Mouse (Mus musculus): ENCODE data around the gene Tagln2. TPM values are rescaled to one million over a fixed set of nuclear protein-coding genes. Genes with fewer than 3 reads are reported as not detected.
A peak's percentile ranks its signal among the peaks of the same experiment; 100 is the strongest.

Tagln2 gene
- total RNA-seq, 1 experiment, result 131 TPM

GRCm38 (mm10) chr1:172532551-172532950 lies 32.7 kb downstream of the Tagln2 start:
- H3K4me1 ChIP-seq (ENCODE audit: control insufficient read depth in 2 of 2, insufficient read depth in 2 of 2, low read length in 2 of 2, poor library complexity in 1 of 2), result peaks cover 5 to 8% of the 10 kb centered on the region in 2 experiments; a peak in 3 of 4 replicates
- DNase-seq (ENCODE audit: low read depth, low spot score), result no peak
- no peak overlapping the region for H3K27ac ChIP-seq (ENCODE audit: insufficient read depth, low read depth, low read length, poor library complexity, severe bottlenecking)
- TF ChIP-seq HCFC1 (IDR thresholded peaks at IDR 0.05; ENCODE audit: borderline replicate concordance, insufficient read depth, low read length) (no peak), ZNF384 (IDR thresholded peaks at IDR 0.05; ENCODE audit: low read depth, low read length) (no peak), MAFK (IDR thresholded peaks at IDR 0.05; ENCODE audit: insufficient read depth, low read depth, low read length) (no peak), CHD2 (IDR thresholded peaks at IDR 0.05; ENCODE audit: low read depth, low read length) (no peak), ZC3H11A (IDR thresholded peaks at IDR 0.05; ENCODE audit: borderline replicate concordance, low read depth, low read length) (no peak)
- no peaks in the 10 kb centered on the region for H3K9me3 ChIP-seq (ENCODE audit: control insufficient read depth, insufficient read depth, low read depth, low read length)
- in situ Hi-C loops (cut with MboI; ENCODE audit: low sequenced_read_pairs in 2 of 2, unreplicated experiment in 2 of 2), result no loop called here
- H3K4me3 ChIP-seq (ENCODE audit: insufficient read depth in 1 of 2, low read depth in 1 of 2, low read length in 2 of 2, poor library complexity in 1 of 2, severe bottlenecking in 1 of 2), result peak overlapping the region; percentile 3 to 46; a peak in 3 of 4 replicates
- no peak overlapping the region for H3K9ac ChIP-seq (ENCODE audit: insufficient read depth, low read depth, low read length, poor library complexity, severe bottlenecking)
- H3K36me3 ChIP-seq (ENCODE audit: control insufficient read depth, insufficient read depth, low read length, poor library complexity, severe bottlenecking), result no peaks in the 10 kb centered on the region

- in situ Hi-C loops (cut with MboI; ENCODE audit: low sequenced_read_pairs in 2 of 2, unreplicated experiment in 2 of 2), result no loop called here
- no peaks in the 10 kb centered on the region for H3K9me3 ChIP-seq (ENCODE audit: control insufficient read depth, insufficient read depth, low read depth, low read length)
- no peak overlapping the region for H3K9ac ChIP-seq (ENCODE audit: insufficient read depth, low read depth, low read length, poor library complexity, severe bottlenecking)
- peaks cover 5 to 8% of the 10 kb centered on the region in 2 experiments; a peak in 3 of 4 replicates for H3K4me1 ChIP-seq (ENCODE audit: control insufficient read depth in 2 of 2, insufficient read depth in 2 of 2, low read length in 2 of 2, poor library complexity in 1 of 2)
- H3K4me3 ChIP-seq (ENCODE audit: insufficient read depth in 1 of 2, low read depth in 1 of 2, low read length in 2 of 2, poor library complexity in 1 of 2, severe bottlenecking in 1 of 2), result no peak overlapping the region
- H3K36me3 ChIP-seq (ENCODE audit: control insufficient read depth, insufficient read depth, low read length, poor library complexity, severe bottlenecking), result no peaks in the 10 kb centered on the region
- no peak for DNase-seq (ENCODE audit: low read depth, low spot score)
- TF ChIP-seq HCFC1 (IDR thresholded peaks at IDR 0.05; ENCODE audit: borderline replicate concordance, insufficient read depth, low read length) (no peak), CHD2 (IDR thresholded peaks at IDR 0.05; ENCODE audit: low read depth, low read length) (no peak), MAFK (IDR thresholded peaks at IDR 0.05; ENCODE audit: insufficient read depth, low read depth, low read length) (no peak), ZC3H11A (IDR thresholded peaks at IDR 0.05; ENCODE audit: borderline replicate concordance, low read depth, low read length) (no peak), ZNF384 (IDR thresholded peaks at IDR 0.05; ENCODE audit: low read depth, low read length) (no peak)
- H3K27ac ChIP-seq (ENCODE audit: insufficient read depth, low read depth, low read length, poor library complexity, severe bottlenecking), result no peak overlapping the region
Observed at GRCm38 (mm10) chr1:172535116-172535515, 35.3 kb downstream of the Tagln2 start.

GRCm38 (mm10) chr1:172539827-172540226 lies 40.0 kb downstream of the Tagln2 start:
- DNase-seq (ENCODE audit: low read depth, low spot score), result no peak
- Histone ChIP-seq H3K9ac (ENCODE audit: insufficient read depth, low read depth, low read length, poor library complexity, severe bottlenecking) (no peak overlapping the region), H3K9me3 (ENCODE audit: control insufficient read depth, insufficient read depth, low read depth, low read length) (no peaks in the 10 kb centered on the region), H3K4me3 (ENCODE audit: insufficient read depth in 1 of 2, low read depth in 1 of 2, low read length in 2 of 2, poor library complexity in 1 of 2, severe bottlenecking in 1 of 2) (no peak overlapping the region), H3K36me3 (ENCODE audit: control insufficient read depth, insufficient read depth, low read length, poor library complexity, severe bottlenecking) (no peaks in the 10 kb centered on the region), H3K27ac (ENCODE audit: insufficient read depth, low read depth, low read length, poor library complexity, severe bottlenecking) (no peak overlapping the region), H3K4me1 (ENCODE audit: control insufficient read depth in 2 of 2, insufficient read depth in 2 of 2, low read length in 2 of 2, poor library complexity in 1 of 2) (no peaks in the 10 kb centered on the region)
- TF ChIP-seq HCFC1 (IDR thresholded peaks at IDR 0.05; ENCODE audit: borderline replicate concordance, insufficient read depth, low read length) (no peak), ZC3H11A (IDR thresholded peaks at IDR 0.05; ENCODE audit: borderline replicate concordance, low read depth, low read length) (no peak), MAFK (IDR thresholded peaks at IDR 0.05; ENCODE audit: insufficient read depth, low read depth, low read length) (no peak), ZNF384 (IDR thresholded peaks at IDR 0.05; ENCODE audit: low read depth, low read length) (no peak), CHD2 (IDR thresholded peaks at IDR 0.05; ENCODE audit: low read depth, low read length) (no peak)
- in situ Hi-C loops (cut with MboI; ENCODE audit: low sequenced_read_pairs in 2 of 2, unreplicated experiment in 2 of 2), result no loop called here

GRCm38 (mm10) chr1:172540283-172540820 lies 40.5 kb downstream of the Tagln2 start:
- TF ChIP-seq HCFC1 (IDR thresholded peaks at IDR 0.05; ENCODE audit: borderline replicate concordance, insufficient read depth, low read length) (no peak), ZNF384 (IDR thresholded peaks at IDR 0.05; ENCODE audit: low read depth, low read length) (no peak), CHD2 (IDR thresholded peaks at IDR 0.05; ENCODE audit: low read depth, low read length) (no peak)
- Histone ChIP-seq H3K4me3 (ENCODE audit: insufficient read depth in 1 of 2, low read depth in 1 of 2, low read length in 2 of 2, poor library complexity in 1 of 2, severe bottlenecking in 1 of 2) (no peak overlapping the region), H3K36me3 (ENCODE audit: control insufficient read depth, insufficient read depth, low read length, poor library complexity, severe bottlenecking) (no peaks in the 10 kb centered on the region), H3K4me1 (ENCODE audit: control insufficient read depth in 2 of 2, insufficient read depth in 2 of 2, low read length in 2 of 2, poor library complexity in 1 of 2) (0 out of 4 replicates have a peak, but pooled peaks cover 0 to 2% of the 10 kb centered on the region in 2 experiments), H3K27ac (ENCODE audit: insufficient read depth, low read depth, low read length, poor library complexity, severe bottlenecking) (no peak overlapping the region), H3K9me3 (ENCODE audit: control insufficient read depth, insufficient read depth, low read depth, low read length) (no peaks in the 10 kb centered on the region), H3K9ac (ENCODE audit: insufficient read depth, low read depth, low read length, poor library complexity, severe bottlenecking) (no peak overlapping the region)
- in situ Hi-C loops (cut with MboI; ENCODE audit: low sequenced_read_pairs in 2 of 2, unreplicated experiment in 2 of 2), result no loop called here
- no peak for DNase-seq (ENCODE audit: low read depth, low spot score)

- Histone ChIP-seq H3K9me3 (ENCODE audit: control insufficient read depth, insufficient read depth, low read depth, low read length) (no peaks in the 10 kb centered on the region), H3K4me1 (ENCODE audit: control insufficient read depth in 2 of 2, insufficient read depth in 2 of 2, low read length in 2 of 2, poor library complexity in 1 of 2) (peaks cover 2 to 11% of the 10 kb centered on the region in 2 experiments; a peak in 3 of 4 replicates), H3K4me3 (ENCODE audit: insufficient read depth in 1 of 2, low read depth in 1 of 2, low read length in 2 of 2, poor library complexity in 1 of 2, severe bottlenecking in 1 of 2) (no peak overlapping the region), H3K36me3 (ENCODE audit: control insufficient read depth, insufficient read depth, low read length, poor library complexity, severe bottlenecking) (no peaks in the 10 kb centered on the region), H3K27ac (ENCODE audit: insufficient read depth, low read depth, low read length, poor library complexity, severe bottlenecking) (no peak overlapping the region), H3K9ac (ENCODE audit: insufficient read depth, low read depth, low read length, poor library complexity, severe bottlenecking) (no peak overlapping the region)
- TF ChIP-seq ZNF384 (IDR thresholded peaks at IDR 0.05; ENCODE audit: low read depth, low read length) (no peak), HCFC1 (IDR thresholded peaks at IDR 0.05; ENCODE audit: borderline replicate concordance, insufficient read depth, low read length) (no peak), MAFK (IDR thresholded peaks at IDR 0.05; ENCODE audit: insufficient read depth, low read depth, low read length) (no peak), CHD2 (IDR thresholded peaks at IDR 0.05; ENCODE audit: low read depth, low read length) (no peak), ZC3H11A (IDR thresholded peaks at IDR 0.05; ENCODE audit: borderline replicate concordance, low read depth, low read length) (no peak)
- no peak for DNase-seq (ENCODE audit: low read depth, low spot score)
- in situ Hi-C loops (cut with MboI; ENCODE audit: low sequenced_read_pairs in 2 of 2, unreplicated experiment in 2 of 2), result no loop called here
Observed at GRCm38 (mm10) chr1:172546062-172546461, 46.2 kb downstream of the Tagln2 start.

Measured in ES-E14 (cell line).